Mouse (Mus musculus): Measurements from ENCODE around the gene Gm10160. TPM values are rescaled to one million over a fixed set of nuclear protein-coding genes. Genes with fewer than 3 reads are reported as not detected.

Gm10160 gene
- polyA plus RNA-seq, 1 experiment from 2014 or later = not detected

DNA sequence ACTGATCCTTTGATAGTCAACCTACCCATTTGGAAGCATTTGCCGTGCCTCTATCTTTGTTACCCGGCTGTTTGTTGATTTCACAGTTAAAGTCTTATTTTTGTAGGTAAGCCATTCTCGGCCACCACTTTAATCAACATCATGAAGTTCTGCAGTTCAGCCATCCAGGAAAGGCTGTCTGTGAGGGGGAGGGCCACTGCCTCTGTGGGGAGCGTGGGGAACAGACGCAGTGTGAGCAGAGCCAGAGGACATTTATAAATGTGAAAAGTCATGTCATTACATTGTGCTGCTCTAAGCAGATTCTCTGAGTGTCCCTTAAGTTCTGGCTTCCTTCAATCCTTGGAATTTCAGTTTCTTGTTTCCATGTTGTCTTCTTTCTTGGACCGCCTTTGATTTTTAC is 5.4 kb downstream of the Gm10160 start:
- WGBS = 72% methylated on average over 6 of the region's 6 CpGs
- Histone ChIP-seq H3K9ac (ENCODE audit: low read length) (no peak overlapping the region), H3K27ac (ENCODE audit: low read length) (no peak overlapping the region), H3K4me3 (replicated peaks; ENCODE audit: low read length) (no peak overlapping the region), H3K27me3 (ENCODE audit: control insufficient read depth, insufficient read depth, low read length) (no peaks in the 10 kb centered on the region), H3K4me2 (ENCODE audit: low read depth, low read length) (no peak overlapping the region), H3K4me1 (ENCODE audit: control insufficient read depth, insufficient read depth, low read length) (peaks cover 3% of the 10 kb centered on the region; the same call in 1 of the 2 replicates), H3K9me3 (replicated peaks; ENCODE audit: control insufficient read depth, low read length) (no peaks in the 10 kb centered on the region), H3K36me3 (ENCODE audit: control insufficient read depth, insufficient read depth, low read length) (no peaks in the 10 kb centered on the region)
- no peak for ATAC-seq (ENCODE audit: insufficient read depth, low FRiP score)

DNA sequence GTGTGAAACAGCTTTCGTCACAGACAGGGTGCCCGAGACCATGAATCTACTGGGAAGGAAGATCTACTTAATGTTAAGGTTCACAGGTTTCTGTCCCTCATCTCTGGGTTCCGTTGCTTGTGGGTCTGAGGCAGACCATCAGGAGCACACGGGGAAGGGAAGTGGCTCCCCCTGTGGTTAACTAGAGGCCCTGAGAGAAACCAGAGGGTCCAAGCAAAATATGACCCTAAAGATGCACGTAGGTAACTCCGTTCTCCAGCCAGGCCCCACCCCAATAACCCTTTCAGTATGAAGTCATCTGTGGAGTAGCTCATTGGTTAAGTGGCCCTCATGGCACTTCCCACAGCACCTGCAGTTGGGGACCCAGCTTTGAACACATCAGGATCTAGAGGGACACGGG is 6.0 kb downstream of the Gm10160 start:
- 84% methylated on average over 7 of the region's 7 CpGs for WGBS
- Histone ChIP-seq H3K27me3 (ENCODE audit: control insufficient read depth, insufficient read depth, low read length) (no peaks in the 10 kb centered on the region), H3K27ac (ENCODE audit: low read length) (no peak overlapping the region), H3K9ac (ENCODE audit: low read length) (no peak overlapping the region), H3K4me1 (ENCODE audit: control insufficient read depth, insufficient read depth, low read length) (peaks cover 3% of the 10 kb centered on the region; the same call in 1 of the 2 replicates), H3K4me2 (ENCODE audit: low read depth, low read length) (no peak overlapping the region), H3K4me3 (replicated peaks; ENCODE audit: low read length) (no peak overlapping the region), H3K36me3 (ENCODE audit: control insufficient read depth, insufficient read depth, low read length) (no peaks in the 10 kb centered on the region), H3K9me3 (replicated peaks; ENCODE audit: control insufficient read depth, low read length) (no peaks in the 10 kb centered on the region)
- ATAC-seq (ENCODE audit: insufficient read depth, low FRiP score) = no peak

DNA sequence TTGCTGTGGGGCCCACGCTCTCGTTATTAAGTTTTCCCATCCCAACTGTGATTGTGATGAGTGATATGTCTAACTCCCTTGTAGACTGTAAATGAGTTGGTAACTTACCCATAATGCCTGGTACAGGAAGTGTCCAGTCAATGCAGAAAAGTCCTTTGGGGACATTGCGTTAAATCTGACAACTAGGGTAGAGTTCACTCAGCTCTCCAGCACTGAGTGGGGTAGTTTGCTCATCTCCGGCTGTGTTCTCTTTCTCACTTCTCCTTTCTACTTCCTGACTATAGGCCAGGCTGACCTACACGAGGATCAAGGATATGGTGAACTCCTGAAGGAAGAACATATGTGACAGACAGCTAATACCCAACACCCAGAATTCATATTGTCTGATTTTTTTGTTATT is 6.4 kb downstream of the Gm10160 start:
- H3K9ac ChIP-seq (ENCODE audit: low read length) = no peak overlapping the region

DNA sequence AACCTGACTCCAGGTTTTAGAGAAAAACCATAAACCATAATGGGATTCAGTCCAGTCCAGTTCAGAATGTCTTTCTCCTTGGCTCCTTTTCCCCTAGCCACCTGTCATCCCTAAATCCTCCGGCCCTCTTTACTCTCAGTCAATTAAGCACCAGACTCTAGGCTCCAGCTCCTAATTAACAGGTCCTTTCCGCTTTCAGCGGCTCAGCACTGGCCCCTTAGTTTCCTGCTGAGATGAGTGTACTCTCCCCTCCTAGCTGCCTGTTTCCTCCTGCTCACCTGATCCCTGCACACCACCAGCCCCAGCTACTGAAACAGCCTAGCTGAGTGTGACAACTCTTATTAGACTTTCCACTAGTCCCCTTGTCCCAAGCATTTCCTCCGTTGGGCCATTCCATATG is 7.8 kb downstream of the Gm10160 start:
- 50% methylated on average over 4 of the region's 4 CpGs for WGBS
- Histone ChIP-seq H3K27ac (ENCODE audit: low read length) (no peak overlapping the region), H3K4me1 (ENCODE audit: control insufficient read depth, insufficient read depth, low read length) (peaks cover 3% of the 10 kb centered on the region; the same call in 1 of the 2 replicates), H3K4me3 (replicated peaks; ENCODE audit: low read length) (no peak overlapping the region), H3K9me3 (replicated peaks; ENCODE audit: control insufficient read depth, low read length) (no peaks in the 10 kb centered on the region), H3K4me2 (ENCODE audit: low read depth, low read length) (no peak overlapping the region), H3K27me3 (ENCODE audit: control insufficient read depth, insufficient read depth, low read length) (no peaks in the 10 kb centered on the region), H3K9ac (ENCODE audit: low read length) (no peak overlapping the region), H3K36me3 (ENCODE audit: control insufficient read depth, insufficient read depth, low read length) (no peaks in the 10 kb centered on the region)
- no peak for ATAC-seq (ENCODE audit: insufficient read depth, low FRiP score)

More for the DNA sequence above, 6.4 kb downstream of the Gm10160 start:
- no peaks in the 10 kb centered on the region for H3K27me3 ChIP-seq (ENCODE audit: control insufficient read depth, insufficient read depth, low read length)
- 79% methylated on average over 5 of the region's 5 CpGs for WGBS
- ATAC-seq (ENCODE audit: insufficient read depth, low FRiP score) = no peak
- H3K4me3 ChIP-seq (replicated peaks; ENCODE audit: low read length) = no peak overlapping the region
- H3K27ac ChIP-seq (ENCODE audit: low read length) = no peak overlapping the region
- no peaks in the 10 kb centered on the region for H3K36me3 ChIP-seq (ENCODE audit: control insufficient read depth, insufficient read depth, low read length)
- no peaks in the 10 kb centered on the region for H3K9me3 ChIP-seq (replicated peaks; ENCODE audit: control insufficient read depth, low read length)
- H3K4me2 ChIP-seq (ENCODE audit: low read depth, low read length) = no peak overlapping the region
- H3K4me1 ChIP-seq (ENCODE audit: control insufficient read depth, insufficient read depth, low read length) = peaks cover 3% of the 10 kb centered on the region; the same call in 1 of the 2 replicates

DNA sequence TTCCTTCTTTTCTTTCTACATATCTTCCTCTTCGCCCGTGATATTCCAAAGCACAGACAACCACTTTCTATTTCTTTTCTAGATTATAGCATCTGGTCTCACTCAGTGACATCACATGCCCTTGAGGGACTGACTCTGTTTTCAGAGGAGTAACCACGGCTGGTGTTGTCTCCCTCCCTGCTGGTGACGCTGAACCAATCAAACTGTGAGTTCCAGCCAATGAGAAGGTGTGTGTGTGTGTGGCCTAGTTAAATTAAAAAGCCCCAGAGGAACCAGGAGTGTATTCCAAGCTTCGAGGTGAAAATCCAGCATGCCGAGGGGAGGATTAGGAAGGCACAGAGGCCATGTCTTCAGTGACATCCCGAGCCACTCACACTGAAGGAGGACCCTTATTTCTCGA is 8.6 kb downstream of the Gm10160 start:
- no peak for ATAC-seq (ENCODE audit: insufficient read depth, low FRiP score)
- Histone ChIP-seq H3K27me3 (ENCODE audit: control insufficient read depth, insufficient read depth, low read length) (no peaks in the 10 kb centered on the region), H3K9ac (ENCODE audit: low read length) (no peak overlapping the region), H3K27ac (ENCODE audit: low read length) (no peak overlapping the region), H3K4me3 (replicated peaks; ENCODE audit: low read length) (no peak overlapping the region), H3K9me3 (replicated peaks; ENCODE audit: control insufficient read depth, low read length) (no peaks in the 10 kb centered on the region), H3K36me3 (ENCODE audit: control insufficient read depth, insufficient read depth, low read length) (no peaks in the 10 kb centered on the region), H3K4me2 (ENCODE audit: low read depth, low read length) (no peak overlapping the region), H3K4me1 (ENCODE audit: control insufficient read depth, insufficient read depth, low read length) (peaks cover 3% of the 10 kb centered on the region; the same call in 1 of the 2 replicates)
- 41% methylated on average over 8 of the region's 8 CpGs for WGBS

DNA sequence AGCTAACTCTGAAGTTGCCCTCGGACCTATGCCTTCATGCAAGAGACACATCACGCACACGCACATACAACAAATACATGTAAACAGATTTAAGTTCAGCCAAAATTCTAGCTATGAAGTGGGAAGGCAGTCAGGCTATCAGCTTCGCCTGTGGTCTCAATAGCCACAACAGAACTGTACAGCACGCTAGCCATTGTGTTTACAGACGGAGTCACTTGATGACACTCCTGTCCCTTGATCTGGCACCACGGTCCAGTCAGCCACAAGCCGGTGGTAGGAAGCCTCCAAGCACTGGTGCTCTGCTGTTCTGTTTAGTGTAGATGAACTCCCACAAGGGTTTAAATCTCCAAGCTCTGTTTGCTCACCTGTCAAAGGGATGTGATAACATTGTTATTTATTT is 9.6 kb downstream of the Gm10160 start:
- WGBS = 60% methylated on average over 8 of the region's 8 CpGs
- Histone ChIP-seq H3K4me2 (ENCODE audit: low read depth, low read length) (no peak overlapping the region), H3K4me1 (ENCODE audit: control insufficient read depth, insufficient read depth, low read length) (peaks cover 3% of the 10 kb centered on the region; the same call in 1 of the 2 replicates), H3K27ac (ENCODE audit: low read length) (no peak overlapping the region), H3K9ac (ENCODE audit: low read length) (no peak overlapping the region), H3K4me3 (replicated peaks; ENCODE audit: low read length) (no peak overlapping the region), H3K9me3 (replicated peaks; ENCODE audit: control insufficient read depth, low read length) (no peaks in the 10 kb centered on the region), H3K36me3 (ENCODE audit: control insufficient read depth, insufficient read depth, low read length) (no peaks in the 10 kb centered on the region), H3K27me3 (ENCODE audit: control insufficient read depth, insufficient read depth, low read length) (no peaks in the 10 kb centered on the region)
- ATAC-seq (ENCODE audit: insufficient read depth, low FRiP score) = no peak

DNA sequence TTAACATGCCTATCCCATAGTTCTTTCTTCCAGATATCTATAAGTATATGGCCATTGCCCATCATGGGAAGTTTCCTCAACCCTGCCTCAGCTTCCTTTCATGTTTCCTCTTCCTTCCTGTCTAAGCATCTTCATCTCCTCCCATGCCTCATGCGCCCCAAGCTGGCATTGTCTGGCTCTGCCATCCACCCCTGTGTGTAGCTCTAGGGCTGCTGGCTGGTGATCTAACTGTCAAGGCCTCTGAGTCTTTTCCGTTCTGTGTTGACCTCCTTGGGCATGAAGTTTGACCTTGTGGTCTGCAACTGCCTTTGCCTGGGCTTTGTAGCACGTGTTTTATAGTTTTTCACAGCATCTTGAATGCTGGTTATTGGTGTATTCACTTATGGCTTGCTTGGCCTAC is 10.3 kb downstream of the Gm10160 start:
- WGBS = 79% methylated on average over 3 of the region's 3 CpGs
- H3K36me3 ChIP-seq (ENCODE audit: control insufficient read depth, insufficient read depth, low read length) = no peaks in the 10 kb centered on the region
- no peak overlapping the region for H3K9ac ChIP-seq (ENCODE audit: low read length)
- H3K4me3 ChIP-seq (replicated peaks; ENCODE audit: low read length) = no peak overlapping the region
- peaks cover 3% of the 10 kb centered on the region; the same call in 1 of the 2 replicates for H3K4me1 ChIP-seq (ENCODE audit: control insufficient read depth, insufficient read depth, low read length)
- no peak overlapping the region for H3K4me2 ChIP-seq (ENCODE audit: low read depth, low read length)
- ATAC-seq (ENCODE audit: insufficient read depth, low FRiP score) = no peak
- H3K27me3 ChIP-seq (ENCODE audit: control insufficient read depth, insufficient read depth, low read length) = no peaks in the 10 kb centered on the region
- no peak overlapping the region for H3K27ac ChIP-seq (ENCODE audit: low read length)
- H3K9me3 ChIP-seq (replicated peaks; ENCODE audit: control insufficient read depth, low read length) = no peaks in the 10 kb centered on the region

DNA sequence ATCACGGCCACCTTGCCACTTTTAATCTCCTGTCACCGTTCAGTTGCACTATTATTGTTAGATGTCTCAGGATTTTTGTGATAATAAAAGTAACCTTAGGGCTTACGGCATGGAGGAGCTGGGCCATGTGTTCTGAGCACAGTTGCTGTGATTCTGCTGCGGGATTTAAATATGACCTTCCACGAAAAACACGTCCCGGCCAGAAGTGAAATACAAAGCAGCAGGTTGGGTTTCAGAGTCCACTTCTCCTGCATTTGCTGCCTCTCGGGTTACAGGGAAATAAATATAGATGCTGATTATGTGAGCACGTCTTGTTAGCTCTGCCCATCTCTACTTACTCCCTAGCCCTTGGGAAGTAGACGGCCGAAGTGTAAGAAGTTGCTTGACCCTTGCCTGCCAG is 10.8 kb downstream of the Gm10160 start:
- H3K4me1 ChIP-seq (ENCODE audit: control insufficient read depth, insufficient read depth, low read length) = peaks cover 3% of the 10 kb centered on the region; the same call in 1 of the 2 replicates
- no peaks in the 10 kb centered on the region for H3K27me3 ChIP-seq (ENCODE audit: control insufficient read depth, insufficient read depth, low read length)
- H3K4me2 ChIP-seq (ENCODE audit: low read depth, low read length) = no peak overlapping the region
- H3K9me3 ChIP-seq (replicated peaks; ENCODE audit: control insufficient read depth, low read length) = no peaks in the 10 kb centered on the region
- no peak overlapping the region for H3K9ac ChIP-seq (ENCODE audit: low read length)
- 72% methylated on average over 11 of the region's 11 CpGs for WGBS
- no peak overlapping the region for H3K27ac ChIP-seq (ENCODE audit: low read length)
- H3K4me3 ChIP-seq (replicated peaks; ENCODE audit: low read length) = no peak overlapping the region
- H3K36me3 ChIP-seq (ENCODE audit: control insufficient read depth, insufficient read depth, low read length) = no peaks in the 10 kb centered on the region
- no peak for ATAC-seq (ENCODE audit: insufficient read depth, low FRiP score)

DNA sequence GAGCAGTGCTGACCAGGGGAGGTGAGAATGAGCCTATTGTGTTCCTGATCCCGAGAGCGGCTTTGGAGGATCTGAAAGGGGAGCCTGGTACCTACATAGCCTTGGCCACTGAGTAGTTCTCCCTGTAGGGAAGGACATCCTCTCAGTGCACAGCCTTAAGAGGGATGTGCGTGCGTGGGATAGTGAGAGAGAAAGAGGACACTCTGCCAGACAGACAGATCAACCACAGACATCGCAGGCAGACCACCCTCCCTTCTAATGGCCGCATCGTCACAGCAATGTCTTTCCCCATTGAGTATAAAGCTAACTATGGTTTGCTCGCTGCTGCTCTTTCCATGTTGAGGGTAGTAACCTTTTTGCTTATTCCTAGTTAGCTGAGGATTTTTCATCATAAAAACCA is 11.7 kb downstream of the Gm10160 start:
- Histone ChIP-seq H3K9ac (ENCODE audit: low read length) (no peak overlapping the region), H3K4me3 (replicated peaks; ENCODE audit: low read length) (no peak overlapping the region), H3K9me3 (replicated peaks; ENCODE audit: control insufficient read depth, low read length) (no peaks in the 10 kb centered on the region), H3K4me2 (ENCODE audit: low read depth, low read length) (no peak overlapping the region), H3K4me1 (ENCODE audit: control insufficient read depth, insufficient read depth, low read length) (peaks cover 3% of the 10 kb centered on the region; the same call in 1 of the 2 replicates), H3K27ac (ENCODE audit: low read length) (no peak overlapping the region), H3K36me3 (ENCODE audit: control insufficient read depth, insufficient read depth, low read length) (no peaks in the 10 kb centered on the region), H3K27me3 (ENCODE audit: control insufficient read depth, insufficient read depth, low read length) (no peaks in the 10 kb centered on the region)
- no peak for ATAC-seq (ENCODE audit: insufficient read depth, low FRiP score)
- 79% methylated on average over 8 of the region's 8 CpGs for WGBS

DNA sequence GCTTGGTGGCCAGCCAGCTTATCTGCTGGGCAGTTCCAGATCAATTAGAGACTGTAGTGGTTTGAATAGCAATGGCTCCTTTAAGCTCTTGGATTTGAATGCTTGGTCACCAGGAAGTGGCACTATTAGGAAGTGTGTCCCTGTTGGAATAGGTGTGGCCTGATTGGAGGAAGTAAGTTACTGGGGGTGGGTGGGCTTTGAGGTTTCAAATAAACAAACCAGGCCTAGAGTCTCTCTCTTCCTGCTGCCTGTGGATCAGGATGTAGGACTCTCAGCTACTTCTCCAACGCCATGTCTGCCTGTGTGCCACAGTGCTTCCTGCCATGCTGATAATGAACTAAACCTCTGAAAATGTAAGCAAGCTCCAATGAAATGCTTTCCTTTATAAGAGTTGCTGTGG is 12.6 kb downstream of the Gm10160 start:
- H3K9ac ChIP-seq (ENCODE audit: low read length) = no peak overlapping the region
- H3K27ac ChIP-seq (ENCODE audit: low read length) = no peak overlapping the region
- no peaks in the 10 kb centered on the region for H3K36me3 ChIP-seq (ENCODE audit: control insufficient read depth, insufficient read depth, low read length)
- H3K9me3 ChIP-seq (replicated peaks; ENCODE audit: control insufficient read depth, low read length) = no peaks in the 10 kb centered on the region
- H3K4me2 ChIP-seq (ENCODE audit: low read depth, low read length) = no peak overlapping the region
- no peak for ATAC-seq (ENCODE audit: insufficient read depth, low FRiP score)
- H3K4me1 ChIP-seq (ENCODE audit: control insufficient read depth, insufficient read depth, low read length) = peaks cover 3% of the 10 kb centered on the region; the same call in 1 of the 2 replicates
- H3K27me3 ChIP-seq (ENCODE audit: control insufficient read depth, insufficient read depth, low read length) = no peaks in the 10 kb centered on the region
- WGBS = 36% methylated on average over 1 of the region's 1 CpGs
- no peak overlapping the region for H3K4me3 ChIP-seq (replicated peaks; ENCODE audit: low read length)

Data from stomach, embryonic 16.5 days (tissue).